Mouse (Mus musculus): ENCODE measurements at regions not wholly inside any gene's neighbourhood (a gene's known extent, or its start where the extent isn't known, plus 50 kb on each side); places are given as distances from the start of the nearest gene placed in this dataset.

DNA sequence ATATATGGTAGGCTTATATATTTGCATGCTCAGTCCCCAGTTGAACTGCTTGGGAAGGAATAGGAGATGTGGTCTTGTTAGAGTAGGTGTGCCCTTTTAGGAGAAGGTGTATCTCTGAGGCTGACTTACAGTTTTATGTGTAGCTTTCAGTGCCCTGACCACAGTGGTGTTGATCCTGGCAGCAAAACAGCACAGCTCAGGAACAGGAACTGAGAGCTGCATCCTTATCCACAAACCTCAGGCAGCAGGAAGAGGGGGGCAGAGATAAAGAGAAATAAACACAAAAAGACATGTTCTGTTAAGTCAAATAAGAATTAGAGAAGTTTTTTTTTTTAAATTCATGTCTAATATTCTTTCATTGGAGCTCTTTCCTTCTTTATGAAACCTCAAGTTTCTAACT is 487.4 kb upstream of the Lrrc4c start:
- in situ Hi-C loops (cut with MboI; ENCODE audit: low pct_unique_long_range_greater_than_20kb): no loop called here
- ChIA-PET CTCF (interaction anchor here (1.1 kb wide), 1 partner anchor 9 kb away, joined by 3 read pairs; no protein-coding TSS in a partner anchor), POLR2A (no interaction called here)
- TF ChIP-seq CTCF (IDR thresholded peaks at IDR 0.05): no peak
- DNase-seq (ENCODE audit: low read depth, low spot score) (no peak), ATAC-seq (no peak)
- no peaks in the 10 kb centered on the region for H3K27me3 ChIP-seq

DNA sequence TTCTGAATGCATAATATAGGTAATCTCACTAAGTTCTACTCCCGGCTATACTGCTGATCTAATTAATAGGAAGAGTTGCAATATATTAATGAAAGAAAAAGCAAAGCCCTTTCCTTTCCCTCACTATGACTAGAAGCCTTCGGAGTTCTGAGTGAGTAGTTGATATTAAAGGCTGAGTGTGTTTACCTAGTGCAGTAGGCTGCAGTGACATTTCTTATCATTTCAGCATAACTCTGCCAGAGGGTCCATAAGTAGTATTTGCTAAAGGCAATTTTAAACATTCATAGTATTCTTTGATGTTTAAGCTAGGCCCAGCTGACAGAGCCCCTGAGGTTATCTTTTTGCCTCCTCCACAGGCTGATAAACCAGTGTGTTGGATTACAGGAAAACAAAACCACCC is 484.5 kb upstream of the Lrrc4c start:
- no peak for ATAC-seq
- no peak for DNase-seq (ENCODE audit: low read depth, low spot score)
- POLR2A ChIA-PET: no interaction called here
- CTCF ChIA-PET: no interaction called here
- H3K27me3 ChIP-seq: no peaks in the 10 kb centered on the region
- TF ChIP-seq CTCF (IDR thresholded peaks at IDR 0.05): no peak
- in situ Hi-C loops (cut with MboI; ENCODE audit: low pct_unique_long_range_greater_than_20kb): no loop called here

DNA sequence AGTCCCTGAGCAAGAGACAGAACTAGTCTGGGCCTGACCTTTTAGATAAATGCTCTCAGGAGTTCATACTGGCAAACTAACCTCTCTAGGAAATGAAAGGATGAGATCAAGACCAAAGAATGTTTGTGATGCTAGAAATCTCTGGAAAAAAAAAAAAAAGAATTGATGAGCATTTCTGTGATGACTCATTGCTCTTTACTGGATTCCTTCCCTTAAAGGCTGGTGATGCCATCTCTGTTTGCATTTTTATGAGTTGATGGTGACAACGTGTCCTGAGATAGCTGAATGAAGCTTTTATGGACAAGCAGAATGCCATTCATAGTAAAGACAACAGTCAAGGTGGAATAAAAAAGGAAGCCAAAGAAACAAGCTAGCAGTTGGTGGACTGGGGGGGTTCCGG is 478.4 kb upstream of the Lrrc4c start:
- ChIA-PET POLR2A (no interaction called here), CTCF (interaction anchor here (0.8 kb wide), 1 partner anchor 9 kb away, joined by 3 read pairs; no protein-coding TSS in a partner anchor)
- in situ Hi-C loops (cut with MboI; ENCODE audit: low pct_unique_long_range_greater_than_20kb): no loop called here
- DNase-seq (ENCODE audit: low read depth, low spot score) (peak; percentile 3), ATAC-seq (peak; percentile 78)
- no peaks in the 10 kb centered on the region for H3K27me3 ChIP-seq
- no peak for TF ChIP-seq CTCF (IDR thresholded peaks at IDR 0.05)
